Mouse (Mus musculus) adrenal gland, adult 8-10 months (tissue): ENCODE results near the gene Cst3. TPM values are rescaled to one million over a fixed set of nuclear protein-coding genes. Genes with fewer than 3 reads are reported as not detected.

Experiments
- DNase-seq: peaks from one replicate; pipeline ENCODE4 v3.0.0; 2022
- total RNA-seq, 4 experiments: library from RNA; stranded (reverse); gene quantifications; 2 replicates each; pipeline ENCODE4 v1.2.4; 2022

The Cst3 gene
- total RNA-seq, 4 experiments from 2014 or later: 786 to 1,002 (median 918) TPM

GRCm38 (mm10) chr2:148856630-148857400 lies 18.7 kb downstream of the Cst3 start:
- DNase-seq: no peak

GRCm38 (mm10) chr2:148851116-148851906 lies 24.2 kb downstream of the Cst3 start:
- DNase-seq: peak; percentile 71

GRCm38 (mm10) chr2:148839224-148839623 lies 36.3 kb downstream of the Cst3 start:
- no peak for DNase-seq

GRCm38 (mm10) chr2:148838075-148838777 lies 37.3 kb downstream of the Cst3 start:
- DNase-seq: no peak

GRCm38 (mm10) chr2:148834912-148835311 lies 40.6 kb downstream of the Cst3 start, which contains the start of gene Cst9:
Gene Cst9, plus strand, starts transcription at chr2:148835147.
- DNase-seq: no peak

GRCm38 (mm10) chr2:148825986-148826385 lies 49.5 kb downstream of the Cst3 start:
- no peak for DNase-seq

Other genes with a start within 250 kb of the Cst3 start
- 10 to 100 TPM; 17.4 to 22.0 (median 18.0) TPM for gene Nxt1, start 203.1 kb downstream of the Cst3 start, total RNA-seq
- gene Gzf1, start 194.7 kb downstream of the Cst3 start, total RNA-seq: 10 to 100 TPM; 27.1 to 53.7 (median 40.1) TPM
- gene Napb, start 143.2 kb downstream of the Cst3 start, total RNA-seq: 10 to 100 TPM in 2 of 4 experiments, 1 to 10 TPM in 2; 5.5 to 13.9 (median 8.1) TPM
- 1 to 10 TPM in 1 of 4 experiments, under 1 TPM in 2, not detected in 1; 0.45 to 1.5 (median 0.97) TPM for gene Cstl1, start 125.3 kb downstream of the Cst3 start, total RNA-seq
- gene Cst11, start 104.2 kb downstream of the Cst3 start, total RNA-seq: not detected
- gene 8030411F24Rik, start 93.7 kb downstream of the Cst3 start, total RNA-seq: not detected
- gene Cst12, start 86.3 kb downstream of the Cst3 start, total RNA-seq: not detected
- gene Cst8, start 76.9 kb downstream of the Cst3 start, total RNA-seq: 10 to 100 TPM in 2 of 4 experiments, 1 to 10 TPM in 2; 3.0 to 76.8 (median 23.1) TPM
- gene Cst13, start 55.6 kb downstream of the Cst3 start, total RNA-seq: under 1 TPM in 1 of 4 experiments, not detected in 3; 0.32 TPM
- gene Cst9, start 40.5 kb downstream of the Cst3 start, total RNA-seq: not detected
- not detected for gene 9230104L09Rik, start 10.7 kb downstream of the Cst3 start, total RNA-seq
- gene Gm1330, start 127.6 kb upstream of the Cst3 start, total RNA-seq: not detected
- gene Gm10750, start 141.5 kb upstream of the Cst3 start, total RNA-seq: not detected